Mouse (Mus musculus) heart, embryonic 14.5 days (tissue): ENCODE results near the gene Dnaja3. TPM values are rescaled to one million over a fixed set of nuclear protein-coding genes. Genes with fewer than 3 reads are reported as not detected.
A peak's percentile ranks its signal among the peaks of the same experiment; 100 is the strongest.
"Not testable (repeated sequence)": the region's sequence is repeated elsewhere in the genome, so short reads cannot be mapped to it uniquely, and the experiment has no call there.

Experiments
- ATAC-seq: fragments of 200-750 bp; cut with Nextera tagmentation; 2 replicates; pipeline ENCODE4 v1.8.0; 2017; ENCODE audit warnings: low read depth, moderate TSS enrichment; ENCODE audit not compliant: insufficient number of reproducible peaks, insufficient read depth, low FRiP score
- H3K27ac ChIP-seq, 2 experiments: fragments of 200-500 bp in 1 of 2; fragments of 300-500 bp in 1 of 2; sonication (generic) in 1 of 2; replicated peaks in 1 of 2; 2 replicates each; pipeline ENCODE4 v1.5.1; 2012 to 2014; ENCODE audit warnings: low read depth in 2 of 2, low read length in 2 of 2, control low read depth in 1 of 2, mild to moderate bottlenecking in 1 of 2, mixed read lengths in 1 of 2; ENCODE audit not compliant: control insufficient read depth in 1 of 2, insufficient read depth in 1 of 2
- H3K27me3 ChIP-seq: fragments of 300-500 bp; sonication (generic); 2 replicates; pipeline ENCODE4 v1.6.1; 2014; ENCODE audit warnings: mild to moderate bottlenecking, low read length, control low read depth; ENCODE audit not compliant: control insufficient read depth, insufficient read depth
- H3K36me3 ChIP-seq: fragments of 300-500 bp; sonication (generic); 2 replicates; pipeline ENCODE4 v1.6.1; 2014; ENCODE audit warnings: mild to moderate bottlenecking, control low read depth, low read length, mixed read lengths; ENCODE audit not compliant: control insufficient read depth, insufficient read depth
- H3K4me1 ChIP-seq, 2 experiments: fragments of 200-500 bp in 1 of 2; fragments of 300-500 bp in 1 of 2; sonication (generic) in 1 of 2; 2 replicates each; pipeline ENCODE4 v1.6.1; 2012 to 2014; ENCODE audit warnings: low read length in 2 of 2, control low read depth in 1 of 2, mixed read lengths in 1 of 2; ENCODE audit not compliant: control insufficient read depth in 2 of 2, insufficient read depth in 2 of 2
- H3K4me2 ChIP-seq: fragments of 300-500 bp; sonication (generic); 2 replicates; pipeline ENCODE4 v1.6.1; 2014; ENCODE audit warnings: mild to moderate bottlenecking, low read length
- H3K4me3 ChIP-seq, 2 experiments: fragments of 200-500 bp in 1 of 2; fragments of 300-500 bp in 1 of 2; sonication (generic) in 1 of 2; 2 replicates each; pipeline ENCODE4 v1.5.1; 2012 to 2014; ENCODE audit warnings: low read length in 2 of 2, mild to moderate bottlenecking in 2 of 2, control low read depth in 1 of 2, low read depth in 1 of 2, moderate library complexity in 1 of 2; ENCODE audit not compliant: control insufficient read depth in 1 of 2, insufficient read depth in 1 of 2
- H3K9ac ChIP-seq: fragments of 300-500 bp; sonication (generic); 2 replicates; pipeline ENCODE4 v1.6.1; 2014; ENCODE audit warnings: mild to moderate bottlenecking, low read length
- H3K9me3 ChIP-seq: fragments of 300-500 bp; sonication (generic); 2 replicates; pipeline ENCODE4 v1.6.1; 2016; ENCODE audit warnings: low read length, control low read depth; ENCODE audit not compliant: control insufficient read depth
- WGBS: fragments of 180-500 bp; shearing (Covaris S2); extraction: QIAGEN DNeasy Blood & Tissue Kit; methylation state at CpG from one replicate; pipeline ENCODE4 v1.1.7; 2014; 5-methylcytosine and 5-hydroxymethylcytosine counted together
- polyA plus RNA-seq: library from polyadenylated mRNA; unstranded; fragments of >200 nt; fragmentation: Nextera tagmentation; extraction: Ambion mirVana; gene quantifications from 2 replicates; pipeline ENCODE4 v1.2.1, GENCODE M21; 2014

Dnaja3 gene
- polyA plus RNA-seq, 1 experiment from 2014 or later, result 70.3 TPM

DNA sequence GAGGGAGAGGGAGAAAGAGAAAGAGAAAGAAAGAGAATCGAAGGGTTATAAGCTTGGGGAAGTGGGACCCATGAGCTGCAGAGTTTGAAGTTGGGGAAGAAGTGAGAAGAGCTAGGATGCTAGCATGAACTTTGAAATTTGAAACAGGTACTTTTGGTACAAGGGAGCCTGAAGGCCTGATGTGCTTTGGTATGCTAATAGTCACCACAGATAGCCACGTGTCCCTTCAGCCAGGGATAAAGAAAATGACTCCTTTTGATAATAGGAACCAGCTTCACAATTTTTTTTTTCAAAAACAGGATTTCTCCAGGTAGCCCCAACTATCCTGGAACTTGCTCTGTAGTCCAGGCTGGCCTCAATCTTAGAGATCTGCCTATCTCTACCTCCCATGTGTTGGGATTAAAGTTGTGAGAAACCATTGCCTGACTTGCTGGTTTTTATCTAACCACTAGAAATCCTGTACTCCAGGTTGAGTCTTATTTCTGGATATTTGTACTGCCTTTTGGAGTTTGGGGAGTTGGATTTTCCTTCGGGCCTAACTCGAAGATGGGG, 42.9 kb downstream of the Dnaja3 start:
- H3K36me3 ChIP-seq, result peaks cover 11% of the 10 kb centered on the region

GRCm38 (mm10) chr16:4683193-4683580, 43.4 kb downstream of the Dnaja3 start:
- no peaks in the 10 kb centered on the region for H3K27me3 ChIP-seq
- H3K4me3 ChIP-seq, result peak overlapping the region; percentile 70 to 98
- peaks cover 16% of the 10 kb centered on the region for H3K36me3 ChIP-seq
- H3K27ac ChIP-seq, result peak overlapping the region; percentile 74 to 86
- H3K4me2 ChIP-seq, result peak overlapping the region; percentile 97
- H3K4me1 ChIP-seq, result peaks cover 3 to 26% of the 10 kb centered on the region in 2 experiments; a peak in 3 of 4 replicates
- peak overlapping the region; percentile 96 for H3K9ac ChIP-seq
- no peaks in the 10 kb centered on the region for H3K9me3 ChIP-seq
- WGBS, result 24% methylated on average over 9 of the region's 9 CpGs
- ATAC-seq, result no peak

More for the DNA sequence above, 42.9 kb downstream of the Dnaja3 start:
- Histone ChIP-seq H3K4me3 (peak overlapping the region in 1 of 2 experiments; percentile 98; a peak in 1 of 4 replicates), H3K4me1 (peaks cover 6 to 31% of the 10 kb centered on the region in 2 experiments; a peak in 3 of 4 replicates), H3K9ac (no peak overlapping the region; the same call in 1 of the 2 replicates), H3K4me2 (peak overlapping the region; percentile 97), H3K27me3 (no peaks in the 10 kb centered on the region), H3K27ac (no peak overlapping the region), H3K9me3 (no peaks in the 10 kb centered on the region)
- WGBS, result 76% methylated on average over 4 of the region's 4 CpGs
- ATAC-seq, result no peak

DNA sequence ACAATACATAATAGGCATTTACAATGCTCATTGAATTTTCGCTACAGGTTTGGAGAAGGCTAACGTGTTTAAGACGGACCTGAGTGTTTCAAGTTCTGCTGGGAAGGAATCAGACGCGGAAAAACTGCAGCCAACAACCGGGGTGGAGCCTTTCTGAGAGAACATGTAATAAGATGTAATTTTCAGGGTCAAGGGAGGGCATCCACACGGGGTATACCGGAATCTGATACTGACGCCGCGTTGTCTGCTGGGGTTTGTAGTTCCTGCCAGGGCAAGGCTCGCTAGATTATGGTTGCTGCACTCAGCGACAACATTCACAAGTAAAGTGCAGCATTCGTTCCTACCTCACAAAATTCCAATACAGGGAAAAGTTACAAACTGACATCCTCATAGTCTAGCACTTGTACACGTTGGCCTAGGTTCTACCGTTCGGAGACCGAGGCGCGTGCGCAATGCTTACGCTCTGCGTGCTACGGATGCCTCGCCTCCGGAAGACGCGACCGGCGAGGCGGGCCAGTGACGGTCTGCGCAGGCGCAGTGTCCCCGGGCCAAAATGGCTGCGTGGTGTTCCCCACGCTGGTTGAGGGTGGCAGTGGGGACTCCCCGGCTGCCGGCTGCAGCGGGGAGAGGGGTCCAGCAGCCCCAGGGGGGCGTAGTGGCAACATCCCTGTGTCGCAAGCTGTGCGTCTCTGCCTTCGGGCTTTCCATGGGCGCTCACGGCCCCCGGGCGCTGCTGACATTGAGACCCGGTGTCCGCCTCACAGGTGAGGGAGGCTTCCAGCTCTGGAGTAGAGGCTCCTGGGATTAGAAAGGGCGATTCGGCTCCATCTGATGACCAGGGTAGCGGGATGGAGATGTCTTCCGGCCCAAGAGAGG, 44.0 kb downstream of the Dnaja3 start:
- peak overlapping the region; percentile 74 to 86 for H3K27ac ChIP-seq
- H3K4me3 ChIP-seq, result peak overlapping the region; percentile 70 to 98
- H3K4me2 ChIP-seq, result peak overlapping the region; percentile 97
- no peaks in the 10 kb centered on the region for H3K9me3 ChIP-seq
- no peaks in the 10 kb centered on the region for H3K27me3 ChIP-seq
- under 1% methylated on average over 54 of the region's 54 CpGs for WGBS
- peak overlapping the region; percentile 96 for H3K9ac ChIP-seq
- peaks cover 21% of the 10 kb centered on the region for H3K36me3 ChIP-seq
- peak; percentile 75 for ATAC-seq
- peaks cover under 1 to 19% of the 10 kb centered on the region in 2 experiments; a peak in 3 of 4 replicates for H3K4me1 ChIP-seq

DNA sequence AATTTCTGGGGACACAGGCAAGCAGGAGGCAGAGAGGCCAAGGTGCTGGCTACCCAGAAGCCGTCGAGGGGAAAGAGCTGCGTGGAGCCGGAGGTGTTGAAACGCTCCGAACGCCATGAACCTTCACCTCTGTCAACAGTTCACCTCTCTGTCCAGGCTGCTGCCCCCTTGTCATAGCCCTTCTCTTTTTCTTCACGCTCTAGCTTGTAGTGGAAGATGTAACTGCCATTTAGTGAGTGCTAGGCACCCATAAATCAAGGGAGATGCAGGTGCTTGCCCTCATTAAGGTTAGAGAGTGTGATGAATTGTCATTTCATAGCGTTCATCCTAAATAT, 44.6 kb downstream of the Dnaja3 start:
- ATAC-seq, result no peak
- Histone ChIP-seq H3K4me2 (peak overlapping the region; percentile 97), H3K9me3 (no peaks in the 10 kb centered on the region), H3K9ac (peak overlapping the region; percentile 96), H3K27me3 (no peaks in the 10 kb centered on the region), H3K36me3 (peaks cover 27% of the 10 kb centered on the region), H3K4me1 (peaks cover 0 to 17% of the 10 kb centered on the region in 2 experiments; a peak in 2 of 4 replicates), H3K27ac (peak overlapping the region in 1 of 2 experiments; percentile 86; a peak in 2 of 4 replicates), H3K4me3 (peak overlapping the region; percentile 70 to 98)
- WGBS, result 2% methylated on average over 9 of the region's 9 CpGs

GRCm38 (mm10) chr16:4689371-4689770, 49.6 kb downstream of the Dnaja3 start:
- H3K4me1 ChIP-seq, result peaks cover 0 to 11% of the 10 kb centered on the region in 2 experiments; a peak in 2 of 4 replicates
- WGBS, result 99% methylated on average over 4 of the region's 4 CpGs
- not testable (repeated sequence) for H3K9me3 ChIP-seq, ATAC-seq, H3K27me3 ChIP-seq, H3K9ac ChIP-seq, H3K27ac ChIP-seq, H3K4me2 ChIP-seq, H3K4me3 ChIP-seq
- peaks cover 76% of the 10 kb centered on the region for H3K36me3 ChIP-seq

DNA sequence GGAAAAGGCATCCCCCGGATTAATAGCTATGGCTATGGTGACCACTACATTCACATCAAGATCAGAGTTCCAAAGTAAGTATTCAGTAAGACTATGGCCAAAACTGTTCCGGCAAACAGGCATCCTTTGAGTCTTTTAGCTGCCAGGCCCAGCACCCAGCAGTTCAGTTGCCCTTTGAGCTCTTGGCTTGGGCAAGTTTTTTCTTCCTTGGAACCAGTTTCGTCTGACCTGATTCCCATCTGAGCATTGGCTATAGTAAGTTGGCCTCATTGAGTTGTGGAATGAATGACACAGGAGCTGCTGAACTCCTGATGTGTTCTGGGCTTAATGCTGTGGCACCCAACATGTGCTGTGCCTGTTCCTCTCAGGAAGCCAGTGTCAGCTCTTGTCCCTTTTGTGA, 61.4 kb downstream of the Dnaja3 start:
- no peaks in the 10 kb centered on the region for H3K4me1 ChIP-seq
- H3K27me3 ChIP-seq, result no peaks in the 10 kb centered on the region
- no peaks in the 10 kb centered on the region for H3K9me3 ChIP-seq
- no peak overlapping the region for H3K4me3 ChIP-seq
- H3K9ac ChIP-seq, result no peak overlapping the region
- no peak overlapping the region for H3K4me2 ChIP-seq
- H3K27ac ChIP-seq, result no peak overlapping the region
- WGBS, result 85% methylated on average over 3 of the region's 3 CpGs
- ATAC-seq, result no peak
- H3K36me3 ChIP-seq, result peaks cover 99% of the 10 kb centered on the region

DNA sequence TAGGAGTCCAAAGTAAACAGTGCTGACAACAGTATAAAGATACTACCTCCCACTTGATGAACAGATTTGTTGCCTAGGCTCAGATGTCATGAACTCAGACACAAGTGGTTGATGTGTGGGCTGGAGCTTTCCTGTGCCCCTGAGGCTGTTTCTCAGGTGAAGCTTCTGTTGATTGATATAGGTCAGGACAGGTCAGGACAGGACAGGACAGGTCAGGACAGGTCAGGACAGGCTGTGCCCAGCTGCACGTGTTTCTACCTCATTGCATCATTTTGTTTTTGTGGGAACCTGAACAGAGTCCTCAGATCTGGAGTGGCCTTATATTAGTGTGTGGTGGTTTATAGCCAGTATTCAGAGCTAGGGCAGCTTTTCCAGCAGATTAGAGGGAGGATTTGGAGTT, 62.9 kb downstream of the Dnaja3 start:
- no peak for ATAC-seq
- WGBS, result 79% methylated on average over 1 of the region's 1 CpGs
- no peaks in the 10 kb centered on the region for H3K4me1 ChIP-seq
- no peak overlapping the region for H3K4me3 ChIP-seq
- no peak overlapping the region for H3K9ac ChIP-seq
- H3K9me3 ChIP-seq, result no peaks in the 10 kb centered on the region
- H3K27me3 ChIP-seq, result no peaks in the 10 kb centered on the region
- H3K4me2 ChIP-seq, result no peak overlapping the region
- H3K27ac ChIP-seq, result no peak overlapping the region
- peaks cover 99% of the 10 kb centered on the region for H3K36me3 ChIP-seq
